Mouse (Mus musculus) activated CD4-positive, CD25-positive, alpha-beta regulatory T cell, adult 4 months (primary cell): ENCODE results near the gene Zdhhc9. TPM values are rescaled to one million over a fixed set of nuclear protein-coding genes. Genes with fewer than 3 reads are reported as not detected.

ENCODE experiments used
- ATAC-seq: one replicate; pipeline ENCODE4 v1.8.0; 2017
- polyA plus RNA-seq, 2 experiments: library from polyadenylated mRNA; unstranded; fragments of 100-300 nt; shearing (Covaris generic); gene quantifications; one replicate each; pipeline ENCODE4 v1.2.1; 2017

The Zdhhc9 gene
- polyA plus RNA-seq, 2 experiments from 2014 or later: 1.4 to 1.7 TPM

GRCm38 (mm10) chrX:48170368-48170767, 38.3 kb downstream of the Zdhhc9 start:
- ATAC-seq: no peak

- ATAC-seq: no peak
Measured at GRCm38 (mm10) chrX:48169892-48170291, 38.8 kb downstream of the Zdhhc9 start.

GRCm38 (mm10) chrX:48158229-48158919, 50.3 kb downstream of the Zdhhc9 start:
- no peak for ATAC-seq

GRCm38 (mm10) chrX:48157396-48157795, 51.3 kb downstream of the Zdhhc9 start:
- ATAC-seq: no peak

- no peak for ATAC-seq
Measured at GRCm38 (mm10) chrX:48155489-48155888, 53.2 kb downstream of the Zdhhc9 start.

GRCm38 (mm10) chrX:48153949-48154348, 54.7 kb downstream of the Zdhhc9 start:
- ATAC-seq: no peak

- ATAC-seq: no peak
Measured at GRCm38 (mm10) chrX:48153414-48153813, 55.3 kb downstream of the Zdhhc9 start.

- no peak for ATAC-seq
Measured at GRCm38 (mm10) chrX:48152106-48152505, 56.6 kb downstream of the Zdhhc9 start.

- ATAC-seq: peak; percentile 54
Measured at GRCm38 (mm10) chrX:48147741-48148186, 60.9 kb downstream of the Zdhhc9 start.

- ATAC-seq: no peak
Measured at GRCm38 (mm10) chrX:48147226-48147625, 61.5 kb downstream of the Zdhhc9 start.

GRCm38 (mm10) chrX:48146262-48146661, 62.4 kb downstream of the Zdhhc9 start, which contains the start of gene Sash3:
Gene Sash3, plus strand, starts transcription at chrX:48146436.
- peak; percentile 40 for ATAC-seq

GRCm38 (mm10) chrX:48143415-48144335, 65.0 kb downstream of the Zdhhc9 start:
- ATAC-seq: peak; percentile 34

- ATAC-seq: peak; percentile 33
Measured at GRCm38 (mm10) chrX:48141481-48141880, 67.2 kb downstream of the Zdhhc9 start.

GRCm38 (mm10) chrX:48140286-48140877, 68.3 kb downstream of the Zdhhc9 start:
- ATAC-seq: no peak

- no peak for ATAC-seq
Measured at GRCm38 (mm10) chrX:48139368-48140285, 69.1 kb downstream of the Zdhhc9 start.

GRCm38 (mm10) chrX:48138539-48139275, 70.0 kb downstream of the Zdhhc9 start:
- ATAC-seq: peak; percentile 44

- no peak for ATAC-seq
Measured at GRCm38 (mm10) chrX:48138011-48138410, 70.7 kb downstream of the Zdhhc9 start.

GRCm38 (mm10) chrX:48136935-48137334, 71.7 kb downstream of the Zdhhc9 start:
- ATAC-seq: peak; percentile 6

- ATAC-seq: no peak
Measured at GRCm38 (mm10) chrX:48129167-48129566, 79.5 kb downstream of the Zdhhc9 start.

- peak; percentile 76 for ATAC-seq
Measured at GRCm38 (mm10) chrX:48127502-48128218, 81.0 kb downstream of the Zdhhc9 start.
